8 mouse cellular contexts compared by ENCODE assay signal in the genomic region with DNA sequence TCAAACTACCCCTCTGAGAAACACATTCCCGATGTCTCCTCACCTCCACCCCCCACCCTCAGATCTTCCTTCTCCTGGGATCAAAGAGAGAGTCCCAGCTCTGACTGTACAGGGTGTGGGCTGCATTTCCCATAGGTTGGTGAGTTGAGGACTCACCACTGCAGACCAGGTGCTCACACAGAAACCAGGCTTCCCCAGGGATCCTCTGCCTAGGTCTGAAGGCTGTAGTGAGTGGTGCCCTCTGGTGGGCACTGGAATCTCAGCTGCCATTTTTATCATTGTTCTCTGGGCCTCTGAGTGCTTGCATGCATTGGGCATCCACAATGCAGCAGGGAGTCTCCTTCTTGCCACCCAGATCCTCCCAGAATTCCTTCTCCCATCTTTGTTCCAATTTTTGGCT. TPM values are rescaled to one million over a fixed set of nuclear protein-coding genes. Genes with fewer than 3 reads are reported as not detected.
DNase-seq lines count a peak whose midpoint lies in the region; ATAC-seq and TF ChIP-seq lines count a peak whose summit lies in the region.

No protein-coding gene starts in this region.

- TF ChIP-seq CTCF in gastrocnemius, adult 2 months (IDR thresholded peaks at IDR 0.05), result peak; percentile 71

- ATAC-seq in stomach, embryonic 16.5 days (ENCODE audit: insufficient read depth, low FRiP score), result 0 out of 2 replicates have a peak, but pooled peaks have one; percentile 26

- H3K9me3 ChIP-seq in stomach, embryonic 16.5 days (replicated peaks; ENCODE audit: control insufficient read depth, low read length), result no peaks in the 10 kb centered on the region

- H3K27ac ChIP-seq in gastrocnemius, adult 2 months, result peak overlapping the region; percentile 90
- H3K27ac ChIP-seq in stomach, embryonic 16.5 days (ENCODE audit: low read length), result peak overlapping the region; percentile 39; the same call in 1 of the 2 replicates

- no peak overlapping the region for H3K4me3 ChIP-seq in gastrocnemius, adult 2 months
- no peak overlapping the region for H3K4me3 ChIP-seq in stomach, embryonic 16.5 days (replicated peaks; ENCODE audit: low read length)

- H3K4me2 ChIP-seq in stomach, embryonic 16.5 days (ENCODE audit: low read depth, low read length), result no peak overlapping the region

- WGBS in stomach, embryonic 16.5 days, result 78% methylated on average over 1 of the region's 1 CpGs

- no peaks in the 10 kb centered on the region for H3K36me3 ChIP-seq in stomach, embryonic 16.5 days (ENCODE audit: control insufficient read depth, insufficient read depth, low read length)

- intact Hi-C loops in gastrocnemius, adult 2 months (cut with DNase I), result loop anchor here (1.0 to 2.0 kb wide), 2 partner anchors 32 to 238 kb away; a partner anchor contains a TSS
- intact Hi-C loops in heart, postnatal 14 days (cut with DNase I), result loop anchor here (1.0 kb wide), 1 partner anchor 31 kb away; no protein-coding TSS in a partner anchor

- H3K4me1 ChIP-seq in stomach, embryonic 16.5 days (ENCODE audit: control insufficient read depth, insufficient read depth, low read length), result peaks cover 3% of the 10 kb centered on the region; the same call in 1 of the 2 replicates

- H3K9ac ChIP-seq in stomach, embryonic 16.5 days (ENCODE audit: low read length), result peak overlapping the region; percentile 13; the same call in 1 of the 2 replicates

- no peaks in the 10 kb centered on the region for H3K27me3 ChIP-seq in stomach, embryonic 16.5 days (ENCODE audit: control insufficient read depth, insufficient read depth, low read length)

- peak; percentile 67 for DNase-seq in gastrocnemius, adult 2 months
- DNase-seq in gastrocnemius, postnatal 25 days, result no peak
- peak; percentile 13 for DNase-seq in WW6 (ENCODE audit: low read depth, low spot score)
- DNase-seq in embryo, embryonic 11 days, result peak; percentile 79
- DNase-seq in heart, postnatal 14 days, result peak; percentile 55 to 73
- DNase-seq in layer of hippocampus, adult 18-20 months (ENCODE audit: low spot score in 2 of 2), result peak; percentile 59 to 84
- DNase-seq in mesoderm, embryonic 11.5 days (ENCODE audit: low read depth, low spot score), result peak; percentile 69

RNA-seq across cellular contexts. Expression of a gene that starts 31.5 kb away (rescaled TPM):
- 10 to 100 TPM; 19.0 to 29.3 TPM for total RNA-seq in gastrocnemius, adult 2 months (2021)
- 10 to 100 TPM; 23.9 to 32.4 TPM for total RNA-seq in gastrocnemius, postnatal 25 days (2021)
- total RNA-seq in heart, postnatal 14 days (2021), result 10 to 100 TPM; 10.5 to 13.6 TPM
- 10 to 100 TPM; 58.6 to 64.0 TPM for total RNA-seq in layer of hippocampus, adult 18-20 months (2021)
- 6.6 and 8.6 TPM in 2 replicates for polyA plus RNA-seq in stomach, embryonic 16.5 days (2015; fragmentation: Nextera tagmentation; extraction: Ambion mirVana)

RNA-seq across cellular contexts. Expression of a gene that starts 39.0 kb away (rescaled TPM):
- 10 to 100 TPM; 52.1 to 61.6 TPM for total RNA-seq in gastrocnemius, adult 2 months (2021)
- total RNA-seq in gastrocnemius, postnatal 25 days (2021), result 10 to 100 TPM; 58.9 to 66.0 TPM
- total RNA-seq in heart, postnatal 14 days (2021), result 10 to 100 TPM; 50.2 to 56.7 TPM
- 10 to 100 TPM; 45.8 to 48.8 TPM for total RNA-seq in layer of hippocampus, adult 18-20 months (2021)
- 66.6 and 69.3 TPM in 2 replicates for polyA plus RNA-seq in stomach, embryonic 16.5 days (2015; fragmentation: Nextera tagmentation; extraction: Ambion mirVana)
